18 mouse cellular contexts compared by ENCODE assay signal in the genomic region with DNA sequence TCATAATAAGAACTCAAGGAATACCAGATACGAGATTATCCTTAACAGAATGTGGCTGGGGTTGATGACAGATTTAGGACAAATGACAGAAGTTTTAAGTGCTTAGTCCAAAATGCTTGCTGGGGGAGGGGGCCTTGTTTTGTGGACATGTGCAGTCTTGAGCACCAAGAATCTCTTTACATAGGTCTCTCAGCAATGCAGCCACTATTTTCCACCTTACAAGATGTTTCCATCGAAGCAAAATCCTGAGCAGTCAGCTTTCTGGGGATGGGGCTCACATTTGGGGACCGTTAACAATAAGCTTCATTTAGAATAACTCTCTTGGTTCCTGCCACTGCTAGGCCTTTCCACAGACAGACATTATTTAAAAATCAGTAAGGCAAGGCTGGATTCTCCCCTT.
"Had no signal": no experiment of that assay in that cellular context is flagged by ENCODE, and none has a peak within 500 bp of the region (broad histone marks: within the 10 kb centered on the region; RNA-seq: fewer than 3 reads in every experiment).

No protein-coding gene starts in this region.

- H3K36me3 ChIP-seq: midbrain, embryonic 12.5 days; neural tube, embryonic 13.5 days; neural tube, embryonic 15.5 days had no signal

- ATAC-seq: midbrain, embryonic 16.5 days had no signal

- DNase-seq: lung, adult 18-20 months; lung, embryonic 14.5 days; lung, postnatal 10 days; lung, postnatal 4 days; midbrain, embryonic 14.5 days; right cerebral cortex, adult 18-20 months; right cerebral cortex, postnatal 14 days; spleen, adult 18-20 months; thymus, adult 18-20 months; thymus, postnatal 25 days; thymus, postnatal 4 days had no signal

- H3K4me1 ChIP-seq: midbrain, embryonic 10.5 days; midbrain, embryonic 12.5 days; neural tube, embryonic 13.5 days; neural tube, embryonic 15.5 days had no signal

- H3K4me3 ChIP-seq: midbrain, embryonic 10.5 days; midbrain, embryonic 12.5 days; myocyte; neural tube, embryonic 13.5 days; neural tube, embryonic 15.5 days had no signal

- H3K9me3 ChIP-seq: midbrain, embryonic 10.5 days; midbrain, embryonic 12.5 days; neural tube, embryonic 13.5 days; neural tube, embryonic 15.5 days had no signal

- H3K27me3 ChIP-seq: midbrain, embryonic 12.5 days; neural tube, embryonic 13.5 days; neural tube, embryonic 15.5 days had no signal

- H3K27ac ChIP-seq: liver, embryonic 14.5 days; midbrain, embryonic 10.5 days; midbrain, embryonic 12.5 days; neural tube, embryonic 13.5 days; neural tube, embryonic 15.5 days had no signal

- H3K9ac ChIP-seq: liver, embryonic 14.5 days; lung, embryonic 14.5 days; midbrain, embryonic 12.5 days; neural tube, embryonic 13.5 days; neural tube, embryonic 15.5 days had no signal

- H3K4me2 ChIP-seq: lung, embryonic 14.5 days; midbrain, embryonic 12.5 days; neural tube, embryonic 13.5 days; neural tube, embryonic 15.5 days had no signal
